Mouse (Mus musculus) olfactory bulb, adult 2 months (tissue): ENCODE measurements at regions not wholly inside any gene's neighbourhood (a gene's known extent, or its start where the extent isn't known, plus 50 kb on each side); places are given as distances from the start of the nearest gene placed in this dataset.

Source experiments
- CTCF ChIP-seq: fragments of 200-500 bp; IDR thresholded peaks from 2 replicates; pipeline ENCODE4 v1.5.1; 2012; ENCODE audit warnings: low read depth, mild to moderate bottlenecking, low read length, moderate library complexity; ENCODE audit not compliant: insufficient read depth
- POLR2A ChIP-seq: fragments of 200-500 bp; IDR thresholded peaks from 2 replicates; pipeline ENCODE4 v1.6.1; 2012; ENCODE audit warnings: mild to moderate bottlenecking, low read depth, low read length, moderate library complexity; ENCODE audit not compliant: insufficient read depth

GRCm38 (mm10) chr4:23010346-23010745, 522.2 kb upstream of the Pou3f2 start:
- TF ChIP-seq CTCF: no peak
- TF ChIP-seq POLR2A: no peak
